Mouse (Mus musculus): Measurements from ENCODE around the gene Esm1.

The Esm1 gene

GRCm38 (mm10) chr13:113209624-113210023, at the start of gene Esm1:
Esm1 (plus strand) TSS chr13:113209659.
- in situ Hi-C loops (cut with MseI, MboI) = no loop called here

- in situ Hi-C loops (cut with MseI, MboI) = no loop called here
Observed at GRCm38 (mm10) chr13:113164252-113165005, 45.0 kb upstream of the Esm1 start.

- in situ Hi-C loops (cut with MseI, MboI) = no loop called here
Observed at GRCm38 (mm10) chr13:113168018-113168534, 41.4 kb upstream of the Esm1 start.

- in situ Hi-C loops (cut with MseI, MboI) = no loop called here
Observed at GRCm38 (mm10) chr13:113170256-113170655, 39.2 kb upstream of the Esm1 start.

- in situ Hi-C loops (cut with MseI, MboI) = no loop called here
Observed at GRCm38 (mm10) chr13:113174162-113174561, 35.3 kb upstream of the Esm1 start.

GRCm38 (mm10) chr13:113183310-113183709, 26.1 kb upstream of the Esm1 start:
- in situ Hi-C loops (cut with MseI, MboI) = no loop called here

- in situ Hi-C loops (cut with MseI, MboI) = no loop called here
Observed at GRCm38 (mm10) chr13:113183720-113184119, 25.7 kb upstream of the Esm1 start.

GRCm38 (mm10) chr13:113196808-113197674, 12.4 kb upstream of the Esm1 start:
- in situ Hi-C loops (cut with MseI, MboI) = no loop called here

- in situ Hi-C loops (cut with MseI, MboI) = no loop called here
Observed at GRCm38 (mm10) chr13:113197872-113198502, 11.5 kb upstream of the Esm1 start.

- in situ Hi-C loops (cut with MseI, MboI) = no loop called here
Observed at GRCm38 (mm10) chr13:113199331-113199730, 10.1 kb upstream of the Esm1 start.

GRCm38 (mm10) chr13:113200726-113201125, 8.7 kb upstream of the Esm1 start:
- in situ Hi-C loops (cut with MseI, MboI) = no loop called here

- in situ Hi-C loops (cut with MseI, MboI) = no loop called here
Observed at GRCm38 (mm10) chr13:113201631-113202030, 7.8 kb upstream of the Esm1 start.

- in situ Hi-C loops (cut with MseI, MboI) = no loop called here
Observed at GRCm38 (mm10) chr13:113202184-113202583, 7.3 kb upstream of the Esm1 start.

- in situ Hi-C loops (cut with MseI, MboI) = no loop called here
Observed at GRCm38 (mm10) chr13:113203146-113203545, 6.3 kb upstream of the Esm1 start.

- in situ Hi-C loops (cut with MseI, MboI) = no loop called here
Observed at GRCm38 (mm10) chr13:113205346-113205745, 4.1 kb upstream of the Esm1 start.

GRCm38 (mm10) chr13:113211345-113211744, 1.9 kb downstream of the Esm1 start:
- in situ Hi-C loops (cut with MseI, MboI) = no loop called here

- in situ Hi-C loops (cut with MseI, MboI) = no loop called here
Observed at GRCm38 (mm10) chr13:113212401-113212800, 2.9 kb downstream of the Esm1 start.

GRCm38 (mm10) chr13:113213865-113214264, 4.4 kb downstream of the Esm1 start:
- in situ Hi-C loops (cut with MseI, MboI) = no loop called here

- in situ Hi-C loops (cut with MseI, MboI) = no loop called here
Observed at GRCm38 (mm10) chr13:113221851-113222250, 12.4 kb downstream of the Esm1 start.

GRCm38 (mm10) chr13:113224105-113224504, 14.6 kb downstream of the Esm1 start:
- in situ Hi-C loops (cut with MseI, MboI) = no loop called here

GRCm38 (mm10) chr13:113225811-113226210, 16.4 kb downstream of the Esm1 start, which contains the start of gene Gzmk:
Gzmk (minus strand) TSS chr13:113225908.
- in situ Hi-C loops (cut with MseI, MboI) = no loop called here

- in situ Hi-C loops (cut with MseI, MboI) = no loop called here
Observed at GRCm38 (mm10) chr13:113227076-113227475, 17.6 kb downstream of the Esm1 start.
